Mouse (Mus musculus): ENCODE results near the gene Krt28.

Gene Krt28

GRCm38 (mm10) chr11:99366791-99367190 lies 7.9 kb downstream of the Krt28 start:
- DNase-seq (ENCODE audit: low spot score in 2 of 2), result no peak

GRCm38 (mm10) chr11:99364412-99364811 lies 10.3 kb downstream of the Krt28 start:
- no peak for DNase-seq (ENCODE audit: low spot score in 2 of 2)

- DNase-seq (ENCODE audit: low spot score in 2 of 2), result no peak
Observed at GRCm38 (mm10) chr11:99361423-99361822, 13.3 kb downstream of the Krt28 start.

GRCm38 (mm10) chr11:99351004-99351403 lies 23.7 kb downstream of the Krt28 start, which contains the start of gene Krt27:
Gene Krt27 (minus strand): TSS chr11:99351104.
- DNase-seq (ENCODE audit: low spot score in 2 of 2), result no peak

- no peak for DNase-seq (ENCODE audit: low spot score in 2 of 2)
Observed at GRCm38 (mm10) chr11:99339299-99339847, 35.3 kb downstream of the Krt28 start.

GRCm38 (mm10) chr11:99337866-99338265 lies 36.8 kb downstream of the Krt28 start, which contains the start of gene Krt26:
Gene Krt26 (minus strand): TSS chr11:99337966.
- DNase-seq (ENCODE audit: low spot score in 2 of 2), result no peak

- DNase-seq (ENCODE audit: low spot score in 2 of 2), result no peak
Observed at GRCm38 (mm10) chr11:99333426-99333825, 41.3 kb downstream of the Krt28 start.

GRCm38 (mm10) chr11:99329655-99330054 lies 45.0 kb downstream of the Krt28 start:
- no peak for DNase-seq (ENCODE audit: low spot score in 2 of 2)

- no peak for DNase-seq (ENCODE audit: low spot score in 2 of 2)
Observed at GRCm38 (mm10) chr11:99322851-99323250, 51.9 kb downstream of the Krt28 start, which contains the start of gene Krt25. Gene Krt25 (minus strand): TSS chr11:99322951.

GRCm38 (mm10) chr11:99321094-99321493 lies 53.6 kb downstream of the Krt28 start:
- DNase-seq (ENCODE audit: low spot score in 2 of 2), result no peak

- DNase-seq (ENCODE audit: low spot score in 2 of 2), result no peak
Observed at GRCm38 (mm10) chr11:99319127-99319526, 55.6 kb downstream of the Krt28 start.

- DNase-seq (ENCODE audit: low spot score in 2 of 2), result no peak
Observed at GRCm38 (mm10) chr11:99316543-99316942, 58.2 kb downstream of the Krt28 start.

All from spleen, postnatal 36 days (tissue).